Mouse (Mus musculus) stomach, postnatal 0 days (tissue): Measurements from ENCODE around the gene Etv5. TPM values are rescaled to one million over a fixed set of nuclear protein-coding genes. Genes with fewer than 3 reads are reported as not detected.

Source experiments
- ATAC-seq: fragments of 200-750 bp; cut with Nextera tagmentation; 2 replicates; pipeline ENCODE4 v1.8.0; 2017; ENCODE audit not compliant: low FRiP score, low TSS enrichment
- DNase-seq: peaks from one replicate; pipeline ENCODE4 v3.0.0-alpha.2; 2016; ENCODE audit warnings: low spot score
- H3K27ac ChIP-seq: fragments of 300-500 bp; sonication (generic); replicated peaks from 2 replicates; pipeline ENCODE4 v1.5.1; 2014; ENCODE audit warnings: mild to moderate bottlenecking, control low read depth
- H3K27me3 ChIP-seq: fragments of 300-500 bp; sonication (generic); 2 replicates; pipeline ENCODE4 v1.6.1; 2014; ENCODE audit warnings: low read length; ENCODE audit not compliant: control insufficient read depth, insufficient read depth
- H3K36me3 ChIP-seq: fragments of 300-500 bp; sonication (generic); 2 replicates; pipeline ENCODE4 v1.6.1; 2014; ENCODE audit warnings: low read length, mixed read lengths; ENCODE audit not compliant: control insufficient read depth, insufficient read depth
- H3K4me1 ChIP-seq: fragments of 300-500 bp; sonication (generic); replicated peaks from 2 replicates; pipeline ENCODE4 v1.6.1; 2014; ENCODE audit warnings: antibody characterized with exemption; ENCODE audit not compliant: control insufficient read depth, insufficient read depth
- H3K4me2 ChIP-seq: fragments of 300-500 bp; sonication (generic); replicated peaks from 2 replicates; pipeline ENCODE4 v1.6.1; 2014; ENCODE audit warnings: low read depth, mild to moderate bottlenecking, control low read depth, moderate library complexity
- H3K4me3 ChIP-seq: fragments of 300-500 bp; sonication (generic); 2 replicates; pipeline ENCODE4 v1.5.1; 2014; ENCODE audit warnings: low read depth, low read length, control low read depth
- H3K9ac ChIP-seq: fragments of 300-500 bp; sonication (generic); 2 replicates; pipeline ENCODE4 v1.6.1; 2014; ENCODE audit warnings: mild to moderate bottlenecking, low read length, control low read depth, mixed read lengths
- H3K9me3 ChIP-seq: fragments of 300-500 bp; sonication (generic); 2 replicates; pipeline ENCODE4 v1.6.1; 2016; ENCODE audit warnings: low read length; ENCODE audit not compliant: control insufficient read depth
- CTCF ChIP-seq: IDR thresholded peaks from 2 replicates; pipeline ENCODE4 v1.5.1; 2016; ENCODE audit warnings: antibody characterized with exemption, low read depth, mild to moderate bottlenecking, moderate library complexity
- EP300 ChIP-seq: optimal IDR thresholded peaks from 2 replicates; pipeline ENCODE3; 2016; ENCODE audit warnings: antibody characterized with exemption
- WGBS: fragments of 180-500 bp; shearing (Covaris S2); extraction: QIAGEN DNeasy Blood & Tissue Kit; methylation state at CpG from one replicate; pipeline ENCODE4 v1.1.7; 2014; 5-methylcytosine and 5-hydroxymethylcytosine counted together
- polyA plus RNA-seq: library from polyadenylated mRNA; unstranded; fragments of >200 nt; fragmentation: Nextera tagmentation; extraction: Ambion mirVana; gene quantifications from 2 replicates; pipeline ENCODE4 v1.2.1, GENCODE M21; 2015

The Etv5 gene
- polyA plus RNA-seq, 1 experiment from 2014 or later, result 6.0 TPM

- no peak overlapping the region for H3K27ac ChIP-seq
- peaks cover 2% of the 10 kb centered on the region; the same call in 1 of the 2 replicates for H3K4me1 ChIP-seq
- no peak for ATAC-seq
Measured at GRCm38 (mm10) chr16:22444786-22445185, 5.3 kb upstream of the Etv5 start.

GRCm38 (mm10) chr16:22442202-22442601, 2.7 kb upstream of the Etv5 start:
- Histone ChIP-seq H3K27me3 (no peaks in the 10 kb centered on the region), H3K4me1 (peaks cover 2% of the 10 kb centered on the region; the same call in 1 of the 2 replicates), H3K4me3 (no peak overlapping the region), H3K9ac (no peak overlapping the region), H3K27ac (no peak overlapping the region), H3K4me2 (no peak overlapping the region), H3K9me3 (no peaks in the 10 kb centered on the region), H3K36me3 (no peaks in the 10 kb centered on the region)
- ATAC-seq (no peak), DNase-seq (no peak)
- TF ChIP-seq CTCF (no peak), EP300 (no peak)
- WGBS, result 64% methylated on average over 7 of the region's 7 CpGs

More at GRCm38 (mm10) chr16:22444786-22445185, 5.3 kb upstream of the Etv5 start:
- Histone ChIP-seq H3K4me2 (no peak overlapping the region), H3K27me3 (no peaks in the 10 kb centered on the region), H3K36me3 (no peaks in the 10 kb centered on the region), H3K4me3 (no peak overlapping the region), H3K9ac (no peak overlapping the region), H3K9me3 (no peaks in the 10 kb centered on the region)
- 51% methylated on average over 6 of the region's 6 CpGs for WGBS
- DNase-seq, result no peak
- TF ChIP-seq EP300, result no peak
- no peak for TF ChIP-seq CTCF

- H3K4me2 ChIP-seq, result no peak overlapping the region
- no peak overlapping the region for H3K27ac ChIP-seq
- no peak for ATAC-seq
- H3K36me3 ChIP-seq, result no peaks in the 10 kb centered on the region
- DNase-seq, result no peak
- H3K9ac ChIP-seq, result no peak overlapping the region
- WGBS, result 83% methylated on average over 4 of the region's 4 CpGs
- no peak for TF ChIP-seq EP300
- no peak for TF ChIP-seq CTCF
- H3K4me3 ChIP-seq, result no peak overlapping the region
- no peaks in the 10 kb centered on the region for H3K27me3 ChIP-seq
- no peaks in the 10 kb centered on the region for H3K9me3 ChIP-seq
- peaks cover 2% of the 10 kb centered on the region; the same call in 1 of the 2 replicates for H3K4me1 ChIP-seq
Measured at GRCm38 (mm10) chr16:22441317-22441716, 1.8 kb upstream of the Etv5 start.

GRCm38 (mm10) chr16:22440269-22440668, 750 bp upstream of the Etv5 start:
- peak; percentile 54 for TF ChIP-seq CTCF
- TF ChIP-seq EP300, result no peak
- 1% methylated on average over 18 of the region's 18 CpGs for WGBS
- no peaks in the 10 kb centered on the region for H3K36me3 ChIP-seq
- H3K4me3 ChIP-seq, result peak overlapping the region; percentile 43
- H3K9me3 ChIP-seq, result no peaks in the 10 kb centered on the region
- ATAC-seq (no peak), DNase-seq (peak; percentile 65)
- peak overlapping the region; percentile 77 for H3K27ac ChIP-seq
- peaks cover 2% of the 10 kb centered on the region; the same call in 1 of the 2 replicates for H3K4me1 ChIP-seq
- no peaks in the 10 kb centered on the region for H3K27me3 ChIP-seq
- peak overlapping the region; percentile 66 for H3K4me2 ChIP-seq
- H3K9ac ChIP-seq, result peak overlapping the region; percentile 57

- ATAC-seq, result no peak; the same call in 1 of the 2 replicates
Measured at GRCm38 (mm10) chr16:22438441-22439373, 812 bp downstream of the Etv5 start.

GRCm38 (mm10) chr16:22436106-22436505, 3.4 kb downstream of the Etv5 start:
- Histone ChIP-seq H3K4me1 (peaks cover 2% of the 10 kb centered on the region; the same call in 1 of the 2 replicates), H3K9ac (no peak overlapping the region), H3K27me3 (no peaks in the 10 kb centered on the region), H3K4me2 (no peak overlapping the region), H3K9me3 (no peaks in the 10 kb centered on the region), H3K36me3 (no peaks in the 10 kb centered on the region), H3K4me3 (no peak overlapping the region), H3K27ac (no peak overlapping the region)
- no peak for DNase-seq
- no peak for TF ChIP-seq CTCF
- no peak for TF ChIP-seq EP300
- WGBS, result 70% methylated on average over 6 of the region's 6 CpGs
- ATAC-seq, result no peak

More at GRCm38 (mm10) chr16:22438441-22439373, 812 bp downstream of the Etv5 start:
- Histone ChIP-seq H3K27ac (peak overlapping the region; percentile 76), H3K27me3 (no peaks in the 10 kb centered on the region), H3K9me3 (no peaks in the 10 kb centered on the region), H3K4me2 (peak overlapping the region; percentile 93), H3K4me1 (peaks cover 2% of the 10 kb centered on the region; the same call in 1 of the 2 replicates), H3K36me3 (no peaks in the 10 kb centered on the region), H3K4me3 (peak overlapping the region; percentile 78), H3K9ac (peak overlapping the region; percentile 79)
- DNase-seq, result peak; percentile 81
- TF ChIP-seq CTCF (no peak), EP300 (no peak)
- WGBS, result under 1% methylated on average over 53 of the region's 59 CpGs
